Mouse (Mus musculus): Measurements from ENCODE around the gene Prm3.

DNA sequence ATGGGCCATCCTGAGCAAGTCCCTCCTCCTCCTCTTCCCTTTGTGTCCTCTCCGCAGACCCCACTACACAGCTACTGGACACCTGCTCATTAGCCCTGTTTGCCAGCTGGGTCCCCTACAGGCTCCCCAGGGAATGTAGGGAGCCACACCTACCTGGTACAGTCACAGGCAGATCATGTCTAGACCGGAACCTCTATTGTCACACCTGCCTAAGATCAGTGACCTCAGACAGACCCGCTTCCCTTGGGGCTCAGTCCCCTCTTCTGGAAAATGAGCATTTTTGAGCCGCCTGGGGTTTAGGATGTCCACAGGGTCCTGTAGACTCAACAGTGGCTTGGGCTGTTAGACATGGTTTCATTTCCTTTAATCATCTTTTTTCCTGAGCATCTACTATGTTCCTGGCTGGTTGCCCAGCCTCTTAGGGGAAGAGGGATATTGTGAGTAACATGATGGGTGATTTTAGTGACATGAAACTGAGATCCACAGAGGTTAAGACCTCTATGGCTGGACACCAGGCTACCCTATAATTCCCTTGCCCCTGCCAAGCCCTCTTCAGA, 27.9 kb upstream of the Prm3 start:
- TF ChIP-seq CTCF (IDR thresholded peaks at IDR 0.05; ENCODE audit: extremely low read depth, insufficient read length, insufficient replicate concordance, low read depth, low read length) = no peak
- no peak for TF ChIP-seq POLR2A (IDR thresholded peaks at IDR 0.05; ENCODE audit: low read depth, low read length)

All from small intestine, adult 2 months (tissue).